Mouse (Mus musculus): ENCODE data around the gene Mtf1. TPM values are rescaled to one million over a fixed set of nuclear protein-coding genes. Genes with fewer than 3 reads are reported as not detected.

Mtf1 gene
- polyA plus RNA-seq, 1 experiment, result 5.5 TPM

- TF ChIP-seq CTCF (IDR thresholded peaks at IDR 0.05; ENCODE audit: extremely low read depth, insufficient read depth, insufficient read length, insufficient replicate concordance), result no peak
- no peak for TF ChIP-seq POLR2A (IDR thresholded peaks at IDR 0.05; ENCODE audit: low read depth, low read length)
- Histone ChIP-seq H3K27ac (ENCODE audit: insufficient read depth, low read length) (no peak overlapping the region), H3K4me3 (ENCODE audit: extremely low read depth, insufficient read depth, insufficient read length) (no peak overlapping the region), H3K36me3 (ENCODE audit: control insufficient read depth, insufficient read depth, low read length) (no peaks in the 10 kb centered on the region), H3K27me3 (ENCODE audit: control insufficient read depth, insufficient read depth, low read length) (peaks cover 9% of the 10 kb centered on the region), H3K4me1 (ENCODE audit: control insufficient read depth, insufficient read depth, insufficient read length) (peaks cover 3% of the 10 kb centered on the region; the same call in 1 of the 2 replicates)
- no peak for DNase-seq (ENCODE audit: low read depth in 1 of 2, low spot score in 2 of 2)
- 34% methylated on average over 6 of the region's 6 CpGs for WGBS
These were observed 91.9 kb downstream of the Mtf1 start for GRCm38 (mm10) chr4:124893769-124894168.

GRCm38 (mm10) chr4:124894508-124895428, 92.9 kb downstream of the Mtf1 start:
- Histone ChIP-seq H3K27me3 (ENCODE audit: control insufficient read depth, insufficient read depth, low read length) (peaks cover 9% of the 10 kb centered on the region), H3K36me3 (ENCODE audit: control insufficient read depth, insufficient read depth, low read length) (no peaks in the 10 kb centered on the region), H3K4me3 (ENCODE audit: extremely low read depth, insufficient read depth, insufficient read length) (no peak overlapping the region), H3K27ac (ENCODE audit: insufficient read depth, low read length) (no peak overlapping the region), H3K4me1 (ENCODE audit: control insufficient read depth, insufficient read depth, insufficient read length) (peaks cover 3% of the 10 kb centered on the region; the same call in 1 of the 2 replicates)
- no peak for TF ChIP-seq POLR2A (IDR thresholded peaks at IDR 0.05; ENCODE audit: low read depth, low read length)
- TF ChIP-seq CTCF (IDR thresholded peaks at IDR 0.05; ENCODE audit: extremely low read depth, insufficient read depth, insufficient read length, insufficient replicate concordance), result no peak
- WGBS, result 5% methylated on average over 83 of the region's 83 CpGs
- no peak for DNase-seq (ENCODE audit: low read depth in 1 of 2, low spot score in 2 of 2)

GRCm38 (mm10) chr4:124898428-124898827, 96.5 kb downstream of the Mtf1 start:
- TF ChIP-seq POLR2A (IDR thresholded peaks at IDR 0.05; ENCODE audit: low read depth, low read length) (no peak), CTCF (IDR thresholded peaks at IDR 0.05; ENCODE audit: extremely low read depth, insufficient read depth, insufficient read length, insufficient replicate concordance) (no peak)
- Histone ChIP-seq H3K36me3 (ENCODE audit: control insufficient read depth, insufficient read depth, low read length) (no peaks in the 10 kb centered on the region), H3K27ac (ENCODE audit: insufficient read depth, low read length) (no peak overlapping the region), H3K4me3 (ENCODE audit: extremely low read depth, insufficient read depth, insufficient read length) (no peak overlapping the region), H3K27me3 (ENCODE audit: control insufficient read depth, insufficient read depth, low read length) (peaks cover 9% of the 10 kb centered on the region), H3K4me1 (ENCODE audit: control insufficient read depth, insufficient read depth, insufficient read length) (peaks cover 3% of the 10 kb centered on the region; the same call in 1 of the 2 replicates)
- DNase-seq (ENCODE audit: low read depth in 1 of 2, low spot score in 2 of 2), result no peak
- 73% methylated on average over 10 of the region's 10 CpGs for WGBS

Other genes with a start within 250 kb of the Mtf1 start
- not detected in 2 replicates for gene 3100002H09Rik, start 191.3 kb upstream of the Mtf1 start, polyA plus RNA-seq (2012; rRNA removed)
- gene Pou3f1, start 145.3 kb upstream of the Mtf1 start, polyA plus RNA-seq (2012; rRNA removed), result 0.02 and 0.06 TPM in 2 replicates
- 3.0 and 3.4 TPM in 2 replicates for gene Utp11, start 108.5 kb upstream of the Mtf1 start, polyA plus RNA-seq (2012; rRNA removed)
- 19.4 and 25.0 TPM in 2 replicates for gene Fhl3, start 101.4 kb upstream of the Mtf1 start, polyA plus RNA-seq (2012; rRNA removed)
- 8.6 and 8.8 TPM in 2 replicates for gene Sf3a3, start 87.3 kb upstream of the Mtf1 start, polyA plus RNA-seq (2012; rRNA removed)
- 31.3 and 33.4 TPM in 2 replicates for gene Inpp5b, start 60.3 kb upstream of the Mtf1 start, polyA plus RNA-seq (2012; rRNA removed)
- gene Yrdc, start 48.6 kb downstream of the Mtf1 start, polyA plus RNA-seq (2012; rRNA removed), result 25.5 and 28.0 TPM in 2 replicates
- 14.7 and 19.7 TPM in 2 replicates for gene 1110065P20Rik, start 49.1 kb downstream of the Mtf1 start, polyA plus RNA-seq (2012; rRNA removed)
- 0.65 TPM in 2 replicates for gene Maneal, start 60.1 kb downstream of the Mtf1 start, polyA plus RNA-seq (2012; rRNA removed)
- not detected in 2 replicates for gene Epha10, start 78.8 kb downstream of the Mtf1 start, polyA plus RNA-seq (2012; rRNA removed)
- gene 9930104L06Rik, start 134.9 kb downstream of the Mtf1 start, polyA plus RNA-seq (2012; rRNA removed), result 13.2 and 13.6 TPM in 2 replicates
- gene Cdca8, start 137.2 kb downstream of the Mtf1 start, polyA plus RNA-seq (2012; rRNA removed), result 14.8 and 19.0 TPM in 2 replicates
- gene Rspo1, start 184.3 kb downstream of the Mtf1 start, polyA plus RNA-seq (2012; rRNA removed), result 6.2 and 7.2 TPM in 2 replicates
- 10.3 and 11.1 TPM in 2 replicates for gene Gnl2, start 214.5 kb downstream of the Mtf1 start, polyA plus RNA-seq (2012; rRNA removed)